ENCODE assay signal across 8 mouse cellular contexts in the genomic region with DNA sequence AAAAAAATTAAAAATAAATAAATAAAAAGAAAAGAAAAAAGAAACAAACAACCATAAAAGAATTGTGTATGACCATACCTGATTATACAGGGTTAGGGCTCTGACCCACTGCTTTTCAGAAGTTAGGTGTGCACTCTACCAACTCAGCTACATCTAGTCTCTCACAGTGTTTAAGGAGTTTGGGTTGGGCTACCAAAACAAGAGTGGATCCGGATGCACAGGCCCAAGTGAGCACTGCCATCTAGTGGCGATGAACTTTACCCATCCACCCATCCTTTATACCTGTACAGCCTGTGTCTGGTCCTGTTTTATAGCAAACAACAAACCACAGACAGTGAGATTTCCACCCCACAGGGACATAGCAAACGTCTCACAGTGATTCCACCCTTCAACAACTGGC. TPM values are rescaled to one million over a fixed set of nuclear protein-coding genes. Genes with fewer than 3 reads are reported as not detected.
DNase-seq lines count a peak whose midpoint lies in the region; ATAC-seq and TF ChIP-seq lines count a peak whose summit lies in the region.

No protein-coding gene starts in this region.

- H3K9ac ChIP-seq in forebrain, embryonic 11.5 days (ENCODE audit: low read length), result no peak overlapping the region
- H3K9ac ChIP-seq in liver, embryonic 16.5 days (ENCODE audit: low read depth, low read length), result no peak overlapping the region
- H3K9ac ChIP-seq in neural tube, embryonic 14.5 days (replicated peaks; ENCODE audit: low read depth, low read length), result no peak overlapping the region

- peaks cover 22% of the 10 kb centered on the region for H3K9me3 ChIP-seq in E14TG2a.4 (ENCODE audit: low read length)
- no peaks in the 10 kb centered on the region for H3K9me3 ChIP-seq in forebrain, embryonic 11.5 days (ENCODE audit: control insufficient read depth, low read length)
- no peaks in the 10 kb centered on the region for H3K9me3 ChIP-seq in liver, embryonic 16.5 days (replicated peaks; ENCODE audit: control insufficient read depth, low read length)
- no peaks in the 10 kb centered on the region for H3K9me3 ChIP-seq in neural tube, embryonic 14.5 days (ENCODE audit: control insufficient read depth, low read length)

- H3K4me1 ChIP-seq in E14TG2a.4 (replicated peaks; ENCODE audit: low read depth, low read length), result peaks cover 40% of the 10 kb centered on the region
- H3K4me1 ChIP-seq in forebrain, embryonic 11.5 days (replicated peaks; ENCODE audit: control insufficient read depth, insufficient read depth, low read length), result no peaks in the 10 kb centered on the region
- H3K4me1 ChIP-seq in liver, embryonic 16.5 days (ENCODE audit: control insufficient read depth, low read depth, low read length), result no peaks in the 10 kb centered on the region
- no peaks in the 10 kb centered on the region for H3K4me1 ChIP-seq in neural tube, embryonic 14.5 days (ENCODE audit: control insufficient read depth, insufficient read depth, low read length)
- no peaks in the 10 kb centered on the region for H3K4me1 ChIP-seq in testis, adult 2 months (ENCODE audit: control insufficient read depth, insufficient read depth, low read length)

- no peaks in the 10 kb centered on the region; the same call in 1 of the 2 replicates for H3K36me3 ChIP-seq in E14TG2a.4 (ENCODE audit: insufficient read depth, low read length)
- H3K36me3 ChIP-seq in forebrain, embryonic 11.5 days (ENCODE audit: control insufficient read depth, insufficient read depth, low read length), result no peaks in the 10 kb centered on the region
- no peaks in the 10 kb centered on the region for H3K36me3 ChIP-seq in liver, embryonic 16.5 days (ENCODE audit: control insufficient read depth, insufficient read depth)
- no peaks in the 10 kb centered on the region for H3K36me3 ChIP-seq in neural tube, embryonic 14.5 days (ENCODE audit: control insufficient read depth, insufficient read depth, low read length)
- H3K36me3 ChIP-seq in testis, adult 2 months (ENCODE audit: control insufficient read depth, insufficient read depth, low read length), result no peaks in the 10 kb centered on the region

- H3K27ac ChIP-seq in forebrain, embryonic 11.5 days (ENCODE audit: low read depth, low read length), result no peak overlapping the region
- H3K27ac ChIP-seq in liver, embryonic 16.5 days (ENCODE audit: low read length), result no peak overlapping the region
- no peak overlapping the region for H3K27ac ChIP-seq in neural tube, embryonic 14.5 days (ENCODE audit: low read depth, low read length)
- no peak overlapping the region for H3K27ac ChIP-seq in testis, adult 2 months (ENCODE audit: control insufficient read depth, insufficient read depth, low read depth, low read length)

- TF ChIP-seq CTCF in E14TG2a.4 (conservative IDR thresholded peaks at IDR 0.05; ENCODE audit: low read length), result peak; percentile 68
- peak; percentile 85 for TF ChIP-seq CTCF in brain, embryonic 14.5 days (IDR thresholded peaks at IDR 0.05; ENCODE audit: borderline replicate concordance, extremely low read depth, insufficient read depth, insufficient read length)
- TF ChIP-seq CTCF in testis, adult 2 months (IDR thresholded peaks at IDR 0.05; ENCODE audit: control insufficient read depth, insufficient read depth, insufficient replicate concordance, low read depth, low read length), result peak; percentile 64; the same call in 1 of the 2 replicates

- TF ChIP-seq POLR2A in brain, embryonic 14.5 days (IDR thresholded peaks at IDR 0.05; ENCODE audit: borderline replicate concordance, extremely low read depth, insufficient read depth, insufficient read length, poor library complexity, severe bottlenecking), result no peak
- TF ChIP-seq POLR2A in testis, adult 2 months (IDR thresholded peaks at IDR 0.05; ENCODE audit: control insufficient read depth, low read depth, low read length), result no peak

- no peaks in the 10 kb centered on the region for H3K27me3 ChIP-seq in E14TG2a.4 (ENCODE audit: insufficient read depth, low read length)
- no peaks in the 10 kb centered on the region for H3K27me3 ChIP-seq in forebrain, embryonic 11.5 days (ENCODE audit: control insufficient read depth, insufficient read depth, low read length)
- no peaks in the 10 kb centered on the region for H3K27me3 ChIP-seq in liver, embryonic 16.5 days (ENCODE audit: control insufficient read depth, insufficient read depth, low read depth, low read length)
- no peaks in the 10 kb centered on the region for H3K27me3 ChIP-seq in neural tube, embryonic 14.5 days (ENCODE audit: control insufficient read depth, insufficient read depth, low read length)
- no peaks in the 10 kb centered on the region for H3K27me3 ChIP-seq in testis, adult 2 months (ENCODE audit: control insufficient read depth, insufficient read depth, low read length)

- no peak overlapping the region for H3K4me2 ChIP-seq in forebrain, embryonic 11.5 days (ENCODE audit: low read depth, low read length, severe bottlenecking)
- H3K4me2 ChIP-seq in liver, embryonic 16.5 days (ENCODE audit: low read depth, low read length), result no peak overlapping the region
- H3K4me2 ChIP-seq in neural tube, embryonic 14.5 days (ENCODE audit: low read depth, low read length), result no peak overlapping the region

- peak; percentile 73 for DNase-seq in brain, embryonic 14.5 days (ENCODE audit: low read depth)
- DNase-seq in forebrain, embryonic 11.5 days (ENCODE audit: low spot score), result peak; percentile 66
- DNase-seq in heart, postnatal 4 days, result peak; percentile 76
- DNase-seq in layer of hippocampus, adult 11-12 months (ENCODE audit: low spot score), result peak; percentile 71

- WGBS in forebrain, embryonic 11.5 days, result 3% methylated on average over 3 of the region's 3 CpGs
- 0% methylated on average over 3 of the region's 3 CpGs for WGBS in liver, embryonic 16.5 days (ENCODE audit: insufficient replicate concordance)
- WGBS in neural tube, embryonic 14.5 days, result 5% methylated on average over 3 of the region's 3 CpGs

- no peak overlapping the region for H3K4me3 ChIP-seq in E14TG2a.4 (replicated peaks; ENCODE audit: low read length)
- H3K4me3 ChIP-seq in forebrain, embryonic 11.5 days (ENCODE audit: low read depth, low read length), result no peak overlapping the region
- no peak overlapping the region for H3K4me3 ChIP-seq in liver, embryonic 16.5 days (ENCODE audit: low read depth, low read length)
- H3K4me3 ChIP-seq in neural tube, embryonic 14.5 days (ENCODE audit: low read depth, low read length), result no peak overlapping the region
- H3K4me3 ChIP-seq in testis, adult 2 months (ENCODE audit: control insufficient read depth, low read depth, low read length), result no peak overlapping the region

- peak; percentile 78 for ATAC-seq in forebrain, embryonic 11.5 days (replicated peaks; ENCODE audit: low FRiP score)
- peak; percentile 54 for ATAC-seq in liver, embryonic 16.5 days (ENCODE audit: low read depth)
- ATAC-seq in neural tube, embryonic 14.5 days (ENCODE audit: low read depth), result peak; percentile 92

RNA-seq across cellular contexts. Expression of a gene that starts 24.5 kb away (rescaled TPM):
- 1.5 and 3.3 TPM in 2 replicates for polyA plus RNA-seq in brain, embryonic 14.5 days (2012; rRNA removed)
- polyA plus RNA-seq in forebrain, embryonic 11.5 days (2014; fragmentation: Nextera tagmentation; extraction: Ambion mirVana), result 2.2 and 3.2 TPM in 2 replicates
- 1 to 10 TPM; 7.0 to 8.8 TPM for total RNA-seq in heart, postnatal 4 days (2021)
- 6.0 and 7.4 TPM in 2 replicates for polyA plus RNA-seq in liver, embryonic 16.5 days (2015; fragmentation: Nextera tagmentation; extraction: Ambion mirVana)
- 0.70 and 3.2 TPM in 2 replicates for polyA plus RNA-seq in neural tube, embryonic 14.5 days (2014; fragmentation: Nextera tagmentation; extraction: Ambion mirVana)
- 1.9 and 2.7 TPM in 2 replicates for polyA plus RNA-seq in testis, adult 2 months (2012; rRNA removed)
